Mouse (Mus musculus) thymus, adult 2 months (tissue): ENCODE results near the gene Slc22a28. TPM values are rescaled to one million over a fixed set of nuclear protein-coding genes. Genes with fewer than 3 reads are reported as not detected.
"Not testable (repeated sequence)": the region's sequence is repeated elsewhere in the genome, so short reads cannot be mapped to it uniquely, and the experiment has no call there.

Source experiments
- DNase-seq: peaks from one replicate; pipeline ENCODE4 v3.0.0; 2021
- H3K27ac ChIP-seq: fragments of 200-500 bp; 2 replicates; pipeline ENCODE4 v1.5.1; 2012; ENCODE audit warnings: low read length, control low read depth; ENCODE audit not compliant: control insufficient read depth, insufficient read depth
- H3K27me3 ChIP-seq: fragments of 200-500 bp; 2 replicates; pipeline ENCODE4 v1.6.1; 2012; ENCODE audit warnings: mild to moderate bottlenecking, low read length, moderate library complexity, mixed read lengths; ENCODE audit not compliant: control insufficient read depth, insufficient read depth
- H3K36me3 ChIP-seq: fragments of 200-500 bp; 2 replicates; pipeline ENCODE4 v1.6.1; 2012; ENCODE audit warnings: mild to moderate bottlenecking, low read length, moderate library complexity; ENCODE audit not compliant: control insufficient read depth, insufficient read depth
- H3K4me1 ChIP-seq: fragments of 200-500 bp; replicated peaks from 2 replicates; pipeline ENCODE4 v1.6.1; 2012; ENCODE audit warnings: low read length; ENCODE audit not compliant: control insufficient read depth, insufficient read depth
- H3K4me3 ChIP-seq: fragments of 200-500 bp; 2 replicates; pipeline ENCODE4 v1.5.1; 2012; ENCODE audit warnings: mild to moderate bottlenecking, low read length, control low read depth, moderate library complexity; ENCODE audit not compliant: control insufficient read depth, insufficient read depth
- CTCF ChIP-seq: fragments of 200-500 bp; IDR thresholded peaks from 2 replicates; pipeline ENCODE4 v1.5.1; 2012; ENCODE audit warnings: mild to moderate bottlenecking, control low read depth, low read length, moderate library complexity, borderline replicate concordance; ENCODE audit not compliant: control insufficient read depth, poor library complexity, insufficient read depth; ENCODE audit errors: extremely low read depth
- POLR2A ChIP-seq: fragments of 200-500 bp; IDR thresholded peaks from 2 replicates; pipeline ENCODE4 v1.6.1; 2012; ENCODE audit warnings: mild to moderate bottlenecking, low read length, control low read depth, moderate library complexity; ENCODE audit not compliant: control insufficient read depth, poor library complexity, insufficient read depth; ENCODE audit errors: extremely low read depth
- WGBS: fragments of 180-500 bp; shearing (Covaris S2); methylation state at CpG from one replicate; pipeline ENCODE4 v1.1.7; 2018; 5-methylcytosine and 5-hydroxymethylcytosine counted together
- polyA plus RNA-seq: library from polyadenylated mRNA; depleted of rRNA; stranded (reverse); fragments of >200 nt; gene quantifications from 2 replicates; pipeline ENCODE4 v1.2.3, GENCODE M21; 2012; rRNA removed

Slc22a28 gene
- not detected in 2 replicates for polyA plus RNA-seq

- DNase-seq = not testable (repeated sequence)
Measured at GRCm38 (mm10) chr19:8131881-8132280, at the start of gene Slc22a28. TSS of gene Slc22a28 (minus strand) at chr19:8131982.

GRCm38 (mm10) chr19:8148787-8149523 is 17.2 kb upstream of the Slc22a28 start:
- no peaks in the 10 kb centered on the region for H3K27me3 ChIP-seq
- 71% methylated on average over 2 of the region's 2 CpGs for WGBS
- H3K36me3 ChIP-seq = no peaks in the 10 kb centered on the region
- no peaks in the 10 kb centered on the region for H3K4me1 ChIP-seq
- no peak for TF ChIP-seq POLR2A
- TF ChIP-seq CTCF = no peak
- no peak for DNase-seq
- no peak overlapping the region for H3K27ac ChIP-seq
- no peak overlapping the region for H3K4me3 ChIP-seq

More at GRCm38 (mm10) chr19:8131881-8132280, at the start of gene Slc22a28:
- H3K4me1 ChIP-seq, H3K36me3 ChIP-seq, H3K27me3 ChIP-seq, H3K4me3 ChIP-seq, H3K27ac ChIP-seq: not testable (repeated sequence)
- 96% methylated on average over 2 of the region's 3 CpGs for WGBS

GRCm38 (mm10) chr19:8142716-8143115 is 10.9 kb upstream of the Slc22a28 start:
- 91% methylated on average over 2 of the region's 2 CpGs for WGBS
- not testable (repeated sequence) for H3K4me3 ChIP-seq, H3K27ac ChIP-seq, H3K4me1 ChIP-seq, H3K36me3 ChIP-seq, DNase-seq, H3K27me3 ChIP-seq

DNA sequence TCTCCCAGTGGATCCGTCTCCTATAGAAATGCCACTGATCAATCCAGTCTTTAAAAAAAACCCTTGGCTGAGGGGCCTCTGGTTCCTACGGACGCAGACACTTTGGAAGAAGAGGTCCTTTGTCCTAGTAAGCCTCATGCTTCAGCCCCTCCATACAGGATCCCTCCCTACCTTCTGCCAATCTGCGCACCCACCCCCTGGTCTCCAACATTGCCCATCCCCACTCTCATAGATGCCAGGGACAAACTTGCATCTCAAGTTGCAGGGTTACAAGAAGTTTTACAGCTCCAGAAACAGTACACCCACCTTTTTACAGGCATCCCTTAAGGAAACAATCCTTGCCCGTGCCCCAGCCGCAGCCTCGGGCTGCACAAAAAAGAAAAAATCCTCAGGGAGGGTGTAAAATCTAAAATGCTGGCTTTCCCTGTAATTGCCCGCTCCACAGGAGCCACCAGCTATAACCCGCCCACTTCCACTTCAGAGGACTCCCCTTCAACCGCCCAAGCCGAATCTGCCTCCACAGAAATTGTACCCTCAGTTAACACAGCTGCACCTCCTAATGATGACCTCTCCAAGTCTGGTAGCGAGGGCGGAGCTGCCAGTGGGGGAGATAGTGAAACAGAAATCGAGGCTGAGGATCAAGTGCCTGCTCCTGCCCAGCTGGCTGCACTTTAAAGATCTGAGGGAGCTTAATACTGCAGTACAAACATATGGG is 2.5 kb upstream of the Slc22a28 start:
- H3K27me3 ChIP-seq, H3K4me1 ChIP-seq: not testable (repeated sequence)
- WGBS = 77% methylated on average over 14 of the region's 14 CpGs

DNA sequence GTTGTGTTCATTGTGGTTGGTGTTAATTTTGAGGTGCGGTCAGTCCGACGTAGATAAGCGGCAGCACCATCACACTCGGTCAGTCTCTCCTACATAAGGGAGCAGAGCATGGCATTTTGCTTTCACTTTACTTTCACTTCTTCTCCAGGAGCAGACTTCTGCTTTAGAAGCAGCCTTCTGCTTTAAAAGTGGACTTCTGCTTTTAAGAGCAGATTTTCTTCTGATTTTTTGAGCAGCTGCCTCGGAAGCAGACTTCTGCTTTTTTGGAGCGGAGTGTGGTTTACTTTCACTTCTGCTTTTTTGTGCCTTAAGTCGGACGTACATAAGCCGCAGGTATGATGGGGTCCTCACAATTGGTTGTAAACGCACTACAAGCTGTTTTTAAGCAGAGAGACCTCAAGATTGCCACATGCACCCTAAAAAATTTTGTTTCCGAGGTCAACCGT is 111.9 kb downstream of the Slc22a28 start:
- peak; percentile 37 for DNase-seq
- WGBS = 6% methylated on average over 13 of the region's 13 CpGs
- Histone ChIP-seq H3K27me3 (no peaks in the 10 kb centered on the region), H3K36me3 (no peaks in the 10 kb centered on the region), H3K4me3 (peak overlapping the region; percentile 69), H3K4me1 (no peaks in the 10 kb centered on the region), H3K27ac (no peak overlapping the region)
- no peak for TF ChIP-seq POLR2A
- TF ChIP-seq CTCF = no peak

More for the DNA sequence above, 2.5 kb upstream of the Slc22a28 start:
- DNase-seq, H3K27ac ChIP-seq, H3K36me3 ChIP-seq, H3K4me3 ChIP-seq: not testable (repeated sequence)

DNA sequence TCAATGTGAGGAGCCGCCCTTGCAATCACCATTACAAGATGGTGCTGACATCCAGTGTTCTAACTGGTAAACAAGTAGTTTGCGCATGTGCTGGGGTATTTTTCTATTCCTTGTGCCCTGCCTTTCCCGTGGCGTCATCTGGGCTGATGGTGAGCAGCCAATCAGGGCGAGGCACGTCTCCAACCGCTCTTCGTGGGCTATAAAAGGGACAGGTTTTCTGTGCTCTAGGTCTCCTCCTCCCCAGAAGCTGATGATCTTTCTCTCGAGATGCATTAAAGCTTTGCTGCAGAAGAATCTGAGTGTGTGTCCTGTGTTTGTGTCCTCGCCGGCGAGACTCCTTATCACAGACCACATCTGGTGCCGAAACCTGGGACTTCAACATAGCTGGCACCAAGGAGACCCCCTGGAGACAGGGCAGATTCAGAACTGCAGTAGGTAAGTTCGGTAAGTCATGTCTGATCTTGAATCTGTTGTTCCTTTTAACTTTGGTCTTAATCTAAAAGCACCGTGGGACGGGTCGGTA is 112.4 kb downstream of the Slc22a28 start:
- DNase-seq = peak; percentile 32
- not testable (repeated sequence) for H3K36me3 ChIP-seq, H3K27me3 ChIP-seq, H3K4me1 ChIP-seq
- peak overlapping the region; percentile 69 for H3K4me3 ChIP-seq
- H3K27ac ChIP-seq = peak overlapping the region; percentile 34; the same call in 1 of the 2 replicates
- 23% methylated on average over 17 of the region's 17 CpGs for WGBS

- WGBS = 61% methylated on average over 9 of the region's 9 CpGs
Measured at GRCm38 (mm10) chr19:8018535-8018934, 113.2 kb downstream of the Slc22a28 start.

More at GRCm38 (mm10) chr19:8018535-8018934, 113.2 kb downstream of the Slc22a28 start:
- H3K4me1 ChIP-seq, H3K4me3 ChIP-seq, H3K36me3 ChIP-seq, H3K27me3 ChIP-seq, H3K27ac ChIP-seq, DNase-seq: not testable (repeated sequence)

Other genes with a start within 250 kb of the Slc22a28 start
- gene Slc22a27, start 166.0 kb downstream of the Slc22a28 start, polyA plus RNA-seq = 0.10 TPM in 1 of 2 replicates, not detected in the other
- gene Slc22a29, start 86.9 kb upstream of the Slc22a28 start, polyA plus RNA-seq = not detected in 2 replicates